Mouse (Mus musculus): ENCODE measurements around the gene Ptpn5. TPM values are rescaled to one million over a fixed set of nuclear protein-coding genes. Genes with fewer than 3 reads are reported as not detected.

The Ptpn5 gene
- total and polyA plus RNA-seq, 3 experiments = not detected

GRCm38 (mm10) chr7:47155849-47156248 is 22.4 kb upstream of the Ptpn5 start:
- Histone ChIP-seq H3K36me3 (ENCODE audit: control insufficient read depth, insufficient read depth, low read length) (no peaks in the 10 kb centered on the region), H3K27me3 (ENCODE audit: control insufficient read depth, insufficient read depth, low read length) (no peaks in the 10 kb centered on the region), H3K79me2 (replicated peaks; ENCODE audit: control insufficient read depth, insufficient read depth, low read length) (no peaks in the 10 kb centered on the region), H3K27ac (no peak overlapping the region), H3K4me1 (ENCODE audit: control insufficient read depth, insufficient read depth, low read length) (no peaks in the 10 kb centered on the region; the same call in none of the 2 replicates), H3K9ac (ENCODE audit: low read depth, low read length) (no peak overlapping the region), H3K4me3 (no peak overlapping the region)
- 88% methylated on average over 2 of the region's 2 CpGs for WGBS
- intact Hi-C loops (cut with DNase I) = no loop called here
- TF ChIP-seq CTCF (IDR thresholded peaks at IDR 0.05) (no peak), POLR2A (IDR thresholded peaks at IDR 0.05; ENCODE audit: insufficient read depth, low read depth, low read length) (no peak), EP300 (IDR thresholded peaks at IDR 0.05; ENCODE audit: insufficient read depth, low read depth, low read length) (no peak)
- DNase-seq = no peak

- 88% methylated on average over 4 of the region's 4 CpGs for WGBS
- no peak for DNase-seq
- intact Hi-C loops (cut with DNase I) = no loop called here
- no peaks in the 10 kb centered on the region for H3K27me3 ChIP-seq (ENCODE audit: control insufficient read depth, insufficient read depth, low read length)
- no peak overlapping the region for H3K4me3 ChIP-seq
- H3K4me1 ChIP-seq (ENCODE audit: control insufficient read depth, insufficient read depth, low read length) = no peaks in the 10 kb centered on the region; the same call in none of the 2 replicates
- no peaks in the 10 kb centered on the region for H3K79me2 ChIP-seq (replicated peaks; ENCODE audit: control insufficient read depth, insufficient read depth, low read length)
- no peaks in the 10 kb centered on the region for H3K36me3 ChIP-seq (ENCODE audit: control insufficient read depth, insufficient read depth, low read length)
- H3K27ac ChIP-seq = no peak overlapping the region
- no peak for TF ChIP-seq POLR2A (IDR thresholded peaks at IDR 0.05; ENCODE audit: insufficient read depth, low read depth, low read length)
- TF ChIP-seq EP300 (IDR thresholded peaks at IDR 0.05; ENCODE audit: insufficient read depth, low read depth, low read length) = no peak
- peak; percentile 32 for TF ChIP-seq CTCF (IDR thresholded peaks at IDR 0.05)
- H3K9ac ChIP-seq (ENCODE audit: low read depth, low read length) = no peak overlapping the region
Observed at GRCm38 (mm10) chr7:47155396-47155795, 21.9 kb upstream of the Ptpn5 start.

GRCm38 (mm10) chr7:47150420-47151061 is 17.1 kb upstream of the Ptpn5 start:
- 14% methylated on average over 11 of the region's 11 CpGs for WGBS
- TF ChIP-seq CTCF (IDR thresholded peaks at IDR 0.05) = peak; percentile 92
- TF ChIP-seq EP300 (IDR thresholded peaks at IDR 0.05; ENCODE audit: insufficient read depth, low read depth, low read length) = no peak
- TF ChIP-seq POLR2A (IDR thresholded peaks at IDR 0.05; ENCODE audit: insufficient read depth, low read depth, low read length) = no peak
- no peaks in the 10 kb centered on the region for H3K27me3 ChIP-seq (ENCODE audit: control insufficient read depth, insufficient read depth, low read length)
- H3K79me2 ChIP-seq (replicated peaks; ENCODE audit: control insufficient read depth, insufficient read depth, low read length) = no peaks in the 10 kb centered on the region
- H3K36me3 ChIP-seq (ENCODE audit: control insufficient read depth, insufficient read depth, low read length) = no peaks in the 10 kb centered on the region
- no peak overlapping the region for H3K9ac ChIP-seq (ENCODE audit: low read depth, low read length)
- no peaks in the 10 kb centered on the region; the same call in none of the 2 replicates for H3K4me1 ChIP-seq (ENCODE audit: control insufficient read depth, insufficient read depth, low read length)
- H3K27ac ChIP-seq = no peak overlapping the region
- no peak overlapping the region for H3K4me3 ChIP-seq
- peak in 1 of 2 experiments; percentile 26 for DNase-seq
- intact Hi-C loops (cut with DNase I) = loop anchor here (1.0 kb wide), 3 partner anchors 69 to 187 kb away; no protein-coding TSS in a partner anchor

GRCm38 (mm10) chr7:47148298-47148697 is 14.8 kb upstream of the Ptpn5 start:
- no peaks in the 10 kb centered on the region; the same call in none of the 2 replicates for H3K4me1 ChIP-seq (ENCODE audit: control insufficient read depth, insufficient read depth, low read length)
- no peaks in the 10 kb centered on the region for H3K79me2 ChIP-seq (replicated peaks; ENCODE audit: control insufficient read depth, insufficient read depth, low read length)
- 69% methylated on average over 7 of the region's 7 CpGs for WGBS
- no peak for DNase-seq
- intact Hi-C loops (cut with DNase I) = no loop called here
- no peak overlapping the region for H3K4me3 ChIP-seq
- TF ChIP-seq EP300 (IDR thresholded peaks at IDR 0.05; ENCODE audit: insufficient read depth, low read depth, low read length) (no peak), CTCF (IDR thresholded peaks at IDR 0.05) (no peak), POLR2A (IDR thresholded peaks at IDR 0.05; ENCODE audit: insufficient read depth, low read depth, low read length) (no peak)
- no peaks in the 10 kb centered on the region for H3K36me3 ChIP-seq (ENCODE audit: control insufficient read depth, insufficient read depth, low read length)
- H3K9ac ChIP-seq (ENCODE audit: low read depth, low read length) = no peak overlapping the region
- no peak overlapping the region for H3K27ac ChIP-seq
- no peaks in the 10 kb centered on the region for H3K27me3 ChIP-seq (ENCODE audit: control insufficient read depth, insufficient read depth, low read length)

- 46% methylated on average over 12 of the region's 12 CpGs for WGBS
- intact Hi-C loops (cut with DNase I) = no loop called here
- H3K4me1 ChIP-seq (ENCODE audit: control insufficient read depth, insufficient read depth, low read length) = no peaks in the 10 kb centered on the region; the same call in none of the 2 replicates
- H3K9ac ChIP-seq (ENCODE audit: low read depth, low read length) = no peak overlapping the region
- no peak for TF ChIP-seq EP300 (IDR thresholded peaks at IDR 0.05; ENCODE audit: insufficient read depth, low read depth, low read length)
- TF ChIP-seq CTCF (IDR thresholded peaks at IDR 0.05) = peak; percentile 53
- no peak for DNase-seq
- no peak overlapping the region for H3K27ac ChIP-seq
- no peaks in the 10 kb centered on the region for H3K79me2 ChIP-seq (replicated peaks; ENCODE audit: control insufficient read depth, insufficient read depth, low read length)
- H3K27me3 ChIP-seq (ENCODE audit: control insufficient read depth, insufficient read depth, low read length) = no peaks in the 10 kb centered on the region
- H3K36me3 ChIP-seq (ENCODE audit: control insufficient read depth, insufficient read depth, low read length) = no peaks in the 10 kb centered on the region
- H3K4me3 ChIP-seq = no peak overlapping the region
Observed at GRCm38 (mm10) chr7:47146034-47146812, 12.7 kb upstream of the Ptpn5 start.

- no peak overlapping the region for H3K27ac ChIP-seq
- no peaks in the 10 kb centered on the region for H3K36me3 ChIP-seq (ENCODE audit: control insufficient read depth, insufficient read depth, low read length)
- H3K9ac ChIP-seq (ENCODE audit: low read depth, low read length) = no peak overlapping the region
- no peak overlapping the region for H3K4me3 ChIP-seq
- WGBS = 36% methylated on average over 6 of the region's 6 CpGs
- no peaks in the 10 kb centered on the region for H3K79me2 ChIP-seq (replicated peaks; ENCODE audit: control insufficient read depth, insufficient read depth, low read length)
- H3K4me1 ChIP-seq (ENCODE audit: control insufficient read depth, insufficient read depth, low read length) = no peaks in the 10 kb centered on the region
- intact Hi-C loops (cut with DNase I) = no loop called here
- H3K27me3 ChIP-seq (ENCODE audit: control insufficient read depth, insufficient read depth, low read length) = no peaks in the 10 kb centered on the region
- no peak for DNase-seq
- TF ChIP-seq POLR2A (IDR thresholded peaks at IDR 0.05; ENCODE audit: insufficient read depth, low read depth, low read length) (no peak), CTCF (IDR thresholded peaks at IDR 0.05) (no peak), EP300 (IDR thresholded peaks at IDR 0.05; ENCODE audit: insufficient read depth, low read depth, low read length) (no peak)
Observed at GRCm38 (mm10) chr7:47144299-47144698, 10.8 kb upstream of the Ptpn5 start.
